Mouse (Mus musculus): ENCODE data around the gene Tuba4a. TPM values are rescaled to one million over a fixed set of nuclear protein-coding genes. Genes with fewer than 3 reads are reported as not detected.

Gene Tuba4a
- polyA plus RNA-seq (2015; fragmentation: Nextera tagmentation; extraction: Ambion mirVana) = 200 and 210 TPM in 2 replicates

DNA sequence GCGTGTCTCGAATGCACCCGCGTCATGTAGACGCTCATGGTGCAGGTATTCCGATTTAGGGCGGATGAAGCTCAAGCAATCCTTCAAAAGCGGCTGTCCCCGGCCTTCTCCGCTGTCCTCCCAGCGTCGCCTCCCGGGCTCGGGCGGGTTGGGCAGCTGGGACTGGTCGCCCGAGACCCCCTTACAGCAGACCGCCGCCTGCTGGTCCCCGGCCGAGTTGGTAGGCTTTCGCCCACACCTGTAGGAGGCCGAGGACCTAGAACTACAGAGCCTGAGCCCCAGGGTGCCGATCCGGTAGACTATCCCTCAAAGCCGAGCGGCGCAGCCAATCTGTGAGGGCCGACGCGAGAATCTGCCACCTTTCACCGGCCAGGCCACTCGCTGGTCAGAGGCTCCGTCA lies at the start of gene Tuba4a:
Gene Tuba4a (minus strand): TSS at position 335 of the 400 bp plus-strand sequence.

DNA sequence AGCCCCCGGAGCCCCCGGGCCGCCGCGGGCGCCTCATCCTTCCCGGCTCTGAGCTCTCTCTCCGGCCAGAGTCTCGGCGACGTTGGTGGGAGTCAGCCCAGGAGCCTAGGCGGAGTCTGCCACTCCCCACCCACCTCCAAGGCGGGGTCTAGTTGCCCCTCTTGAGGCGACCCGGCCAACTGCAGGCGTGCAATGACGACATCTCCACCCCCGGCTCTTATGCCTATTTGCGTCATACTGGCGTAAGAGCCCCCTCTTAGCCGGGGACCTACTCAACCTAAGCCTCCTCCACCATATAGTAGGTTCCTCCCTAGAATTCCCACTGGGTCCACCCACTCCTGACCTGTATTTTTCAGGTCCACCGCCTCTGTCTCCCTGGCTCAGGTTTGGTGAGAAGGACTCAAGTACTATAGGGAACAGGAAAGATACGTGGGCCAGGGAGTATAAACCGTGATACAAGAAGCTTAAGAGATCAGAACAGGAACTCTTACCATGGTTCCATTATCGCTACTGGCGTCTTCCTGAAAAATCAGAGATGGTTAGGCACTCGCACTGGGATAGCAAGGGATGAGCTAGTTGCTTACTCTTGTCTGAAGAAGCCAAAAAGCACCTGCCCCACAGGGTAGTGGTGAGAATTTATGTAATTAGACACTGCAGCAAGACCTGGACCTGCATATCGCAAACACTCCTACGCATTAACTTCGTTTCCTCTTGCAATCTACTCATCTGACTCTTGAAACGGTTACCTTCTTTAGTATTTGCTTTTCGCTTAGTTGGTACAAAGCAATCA lies 44.6 kb upstream of the Tuba4a start, which contains the start of gene Ptprn:
Gene Ptprn (minus strand): TSS at position 412 of the 790 bp plus-strand sequence.

GRCm38 (mm10) chr1:75236117-75237050 lies 16.7 kb upstream of the Tuba4a start, which contains the start of gene Dnajb2:
TSS of gene Dnajb2 (plus strand) at chr1:75236406.

GRCm38 (mm10) chr1:75231664-75232152 lies 12.0 kb upstream of the Tuba4a start, which contains the start of gene A630095N17Rik:
TSS of gene A630095N17Rik (minus strand) at chr1:75232102.

DNA sequence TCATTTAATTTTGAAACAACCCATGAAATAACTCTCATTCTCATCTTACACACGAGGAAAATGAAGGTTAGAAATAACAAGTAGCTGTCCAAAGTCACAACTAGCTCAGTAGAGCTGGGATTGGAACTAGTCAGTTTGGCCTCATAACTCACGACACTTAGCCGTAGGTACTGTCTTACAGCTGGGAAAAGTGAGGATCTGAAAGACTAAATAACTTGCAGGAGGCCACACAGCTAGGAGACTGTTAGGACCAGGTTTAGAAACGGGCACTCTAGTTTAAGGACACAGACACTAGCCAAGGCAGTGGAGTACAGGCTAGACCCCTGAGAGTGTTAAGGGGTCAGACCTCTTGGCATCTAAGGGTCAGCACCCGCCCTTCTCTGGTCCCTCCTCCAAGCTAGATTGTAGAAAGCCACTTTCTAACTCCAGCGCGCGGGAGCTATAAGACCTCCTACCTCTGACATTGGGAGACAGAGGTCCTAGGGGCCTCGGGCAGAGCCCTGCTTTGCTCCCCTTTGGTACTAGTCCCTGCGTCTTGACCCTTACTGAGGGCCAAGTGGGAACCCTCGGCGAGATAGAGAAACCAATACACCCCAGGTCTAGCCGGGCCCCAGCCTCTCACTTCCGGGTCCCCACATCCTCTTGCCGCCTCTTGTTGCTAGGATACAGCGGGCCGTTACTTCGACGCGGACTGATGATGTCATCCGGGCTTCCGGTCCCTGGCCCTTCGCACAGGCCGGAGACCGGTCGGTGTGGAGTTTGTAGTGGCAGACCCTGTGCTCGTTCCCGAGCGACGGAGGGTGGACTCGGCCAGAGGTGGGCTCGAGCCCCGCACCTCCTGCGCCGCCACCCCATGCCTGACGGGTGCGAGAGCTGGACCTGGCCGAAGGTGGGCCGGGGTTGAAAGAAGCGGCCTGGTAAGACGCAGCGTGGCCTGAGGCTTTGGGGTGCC lies 9.3 kb downstream of the Tuba4a start, which contains the start of the genes Glb1l and Stk16:
Gene Glb1l (minus strand): TSS at position 678 of the 952 bp plus-strand sequence.
Gene Stk16 (plus strand): TSS at position 703 of the 952 bp plus-strand sequence.

DNA sequence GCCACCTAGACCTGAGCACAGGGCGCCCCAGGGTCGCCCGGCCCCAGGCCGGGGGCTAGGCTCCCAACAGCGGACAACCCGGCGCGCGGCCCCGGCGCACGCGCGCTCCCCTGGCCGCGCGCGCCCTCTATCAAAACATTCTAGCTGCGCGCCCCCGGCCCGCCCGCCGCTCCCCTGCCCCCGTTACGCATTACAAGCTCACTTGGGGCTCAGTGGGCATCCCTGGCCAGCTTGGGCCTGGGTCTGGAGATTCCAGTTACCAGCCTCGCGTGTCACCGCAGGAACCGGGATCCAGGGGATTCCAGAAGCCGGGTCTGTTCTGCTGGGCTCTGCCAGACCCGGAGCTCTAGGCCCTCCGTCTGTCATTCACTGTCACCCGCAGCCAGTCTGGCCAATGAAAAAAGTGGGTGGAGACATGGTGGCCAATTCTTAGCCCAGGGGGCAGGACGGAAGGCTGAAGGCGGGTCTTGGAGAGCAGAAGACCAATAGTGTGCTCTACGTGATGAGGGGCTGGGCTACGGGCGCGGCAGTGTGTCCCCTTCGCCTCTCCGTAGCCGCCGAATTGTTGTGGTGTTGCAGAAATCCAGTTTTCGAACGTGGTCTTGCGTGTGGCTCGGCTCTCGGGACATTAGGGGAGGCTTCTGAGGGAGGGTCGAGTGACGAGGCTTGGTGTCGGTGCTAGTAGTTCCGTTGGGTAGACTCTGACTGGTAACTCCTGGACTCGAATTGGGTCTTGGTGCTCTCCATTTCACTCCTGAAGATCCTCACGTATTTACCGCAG lies 27.9 kb downstream of the Tuba4a start, which contains the start of the genes Ankzf1 and Atg9a:
Gene Ankzf1 (plus strand): TSS at position 530 of the 781 bp plus-strand sequence.
Gene Atg9a (minus strand): TSS at position 575 of the 781 bp plus-strand sequence.

GRCm38 (mm10) chr1:75180105-75180590 lies 39.5 kb downstream of the Tuba4a start, which contains the start of gene Abcb6:
TSS of gene Abcb6 (minus strand) at chr1:75180392.

DNA sequence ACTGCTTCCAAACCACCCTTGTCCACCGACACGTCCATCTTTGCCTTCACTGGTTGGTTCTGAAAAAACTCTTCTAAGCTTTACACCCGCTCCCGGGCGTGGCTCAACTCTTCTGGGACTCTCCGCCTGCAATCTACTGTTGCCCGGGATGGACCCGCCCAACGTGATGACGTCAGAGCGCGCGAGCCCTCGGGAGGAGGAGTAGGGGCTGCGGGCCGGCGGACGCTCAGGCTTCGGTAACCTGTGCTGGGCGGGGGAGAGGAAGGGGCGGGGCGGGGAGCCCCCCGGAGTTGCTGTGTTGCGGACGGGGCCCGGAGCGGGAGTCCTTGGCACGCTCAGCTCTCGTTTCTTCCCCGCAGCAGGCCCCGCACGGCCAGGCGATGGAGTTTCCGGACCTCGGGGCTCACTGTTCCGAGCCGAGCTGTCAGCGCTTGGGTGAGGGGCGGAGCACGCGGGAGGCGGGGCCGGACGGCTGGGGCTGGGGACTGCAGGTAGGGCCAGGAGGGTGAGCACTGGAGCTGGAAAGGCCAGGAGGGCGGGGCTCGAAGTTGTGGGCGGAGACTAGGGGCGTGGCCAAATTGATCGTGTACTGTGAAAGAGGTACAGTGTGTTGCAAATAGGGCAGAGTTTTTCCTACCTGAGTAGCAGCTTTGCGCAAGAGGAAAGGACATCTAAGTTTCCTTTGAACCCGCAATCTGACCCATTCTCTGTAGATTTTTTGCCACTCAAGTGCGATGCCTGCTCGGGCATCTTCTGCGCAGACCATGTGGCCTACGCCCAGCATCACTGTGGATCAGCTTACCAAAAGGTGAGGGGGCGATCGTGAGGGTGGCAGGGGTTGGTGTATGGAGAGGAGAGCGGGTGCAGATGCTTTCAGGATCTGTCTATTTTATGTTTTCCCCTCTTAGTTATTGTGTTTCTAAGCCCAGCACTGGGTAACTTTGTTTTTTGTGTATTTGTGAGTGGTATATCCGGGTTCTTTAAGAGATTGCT lies 50.9 kb downstream of the Tuba4a start, which contains the start of gene Zfand2b:
Gene Zfand2b (plus strand): TSS at position 175 of the 993 bp plus-strand sequence.

Small RNA genes lying within 50 kb of the gene (microRNA-seq; reads per million reads assigned to microRNA genes)
- not detected for gene Gm27943

Other genes with a start within 250 kb of the Tuba4a start
- gene Nhej1, start 94.7 kb downstream of the Tuba4a start, polyA plus RNA-seq (2015; fragmentation: Nextera tagmentation; extraction: Ambion mirVana) = 4.5 and 4.7 TPM in 2 replicates
- not detected in 2 replicates for gene Slc23a3, start 86.0 kb downstream of the Tuba4a start, polyA plus RNA-seq (2015; fragmentation: Nextera tagmentation; extraction: Ambion mirVana)
- 32.1 and 35.5 TPM in 2 replicates for gene Cnppd1, start 77.2 kb downstream of the Tuba4a start, polyA plus RNA-seq (2015; fragmentation: Nextera tagmentation; extraction: Ambion mirVana)
- gene Retreg2, start 77.1 kb downstream of the Tuba4a start, polyA plus RNA-seq (2015; fragmentation: Nextera tagmentation; extraction: Ambion mirVana) = 148 and 155 TPM in 2 replicates
- gene Zfand2b, start 51.2 kb downstream of the Tuba4a start, polyA plus RNA-seq (2015; fragmentation: Nextera tagmentation; extraction: Ambion mirVana) = 37.1 and 39.3 TPM in 2 replicates
- 44.3 and 44.7 TPM in 2 replicates for gene Abcb6, start 39.5 kb downstream of the Tuba4a start, polyA plus RNA-seq (2015; fragmentation: Nextera tagmentation; extraction: Ambion mirVana)
- gene Ankzf1, start 27.7 kb downstream of the Tuba4a start, polyA plus RNA-seq (2015; fragmentation: Nextera tagmentation; extraction: Ambion mirVana) = 19.4 and 20.2 TPM in 2 replicates
- gene Atg9a, start 27.7 kb downstream of the Tuba4a start, polyA plus RNA-seq (2015; fragmentation: Nextera tagmentation; extraction: Ambion mirVana) = 66.7 and 73.9 TPM in 2 replicates
- 11.7 and 17.5 TPM in 2 replicates for gene Glb1l, start 9.1 kb downstream of the Tuba4a start, polyA plus RNA-seq (2015; fragmentation: Nextera tagmentation; extraction: Ambion mirVana)
- gene Stk16, start 9.0 kb downstream of the Tuba4a start, polyA plus RNA-seq (2015; fragmentation: Nextera tagmentation; extraction: Ambion mirVana) = 118 and 119 TPM in 2 replicates
- 0.34 and 0.51 TPM in 2 replicates for gene A630095N17Rik, start 12.2 kb upstream of the Tuba4a start, polyA plus RNA-seq (2015; fragmentation: Nextera tagmentation; extraction: Ambion mirVana)
- gene Dnajb2, start 16.5 kb upstream of the Tuba4a start, polyA plus RNA-seq (2015; fragmentation: Nextera tagmentation; extraction: Ambion mirVana) = 72.4 and 86.4 TPM in 2 replicates
- 51.2 and 57.2 TPM in 2 replicates for gene Ptprn, start 44.6 kb upstream of the Tuba4a start, polyA plus RNA-seq (2015; fragmentation: Nextera tagmentation; extraction: Ambion mirVana)
- 505 and 560 TPM in 2 replicates for gene Resp18, start 58.5 kb upstream of the Tuba4a start, polyA plus RNA-seq (2015; fragmentation: Nextera tagmentation; extraction: Ambion mirVana)
- gene Dnpep, start 98.1 kb upstream of the Tuba4a start, polyA plus RNA-seq (2015; fragmentation: Nextera tagmentation; extraction: Ambion mirVana) = 125 and 134 TPM in 2 replicates
- gene Des, start 140.5 kb upstream of the Tuba4a start, polyA plus RNA-seq (2015; fragmentation: Nextera tagmentation; extraction: Ambion mirVana) = 2.2 and 2.5 TPM in 2 replicates
- gene Speg, start 155.4 kb upstream of the Tuba4a start, polyA plus RNA-seq (2015; fragmentation: Nextera tagmentation; extraction: Ambion mirVana) = 21.1 and 25.5 TPM in 2 replicates
- gene Gmppa, start 216.1 kb upstream of the Tuba4a start, polyA plus RNA-seq (2015; fragmentation: Nextera tagmentation; extraction: Ambion mirVana) = 60.4 and 69.0 TPM in 2 replicates
- 29.7 and 33.4 TPM in 2 replicates for gene Asic4, start 230.6 kb upstream of the Tuba4a start, polyA plus RNA-seq (2015; fragmentation: Nextera tagmentation; extraction: Ambion mirVana)